In genomic region chr3:46195184-46195583, GRCm38 (mm10) we compare ENCODE assay signal across 20 mouse cellular contexts.
"Had no signal": no experiment of that assay in that cellular context is flagged by ENCODE, and none has a peak within 500 bp of the region (broad histone marks: within the 10 kb centered on the region; RNA-seq: fewer than 3 reads in every experiment).

No protein-coding gene starts in this region.

- H3K36me3 ChIP-seq: hindbrain, embryonic 15.5 days; limb, embryonic 12.5 days; liver, embryonic 13.5 days; midbrain, embryonic 10.5 days; midbrain, embryonic 13.5 days; neural tube, embryonic 13.5 days; stomach, embryonic 15.5 days had no signal

- H3K9me3 ChIP-seq: hindbrain, embryonic 15.5 days; limb, embryonic 12.5 days; liver, embryonic 13.5 days; midbrain, embryonic 10.5 days; midbrain, embryonic 13.5 days; neural tube, embryonic 13.5 days; stomach, embryonic 15.5 days had no signal

- H3K27ac ChIP-seq: hindbrain, embryonic 15.5 days; layer of hippocampus, adult 2 months; left cerebral cortex, adult 2 months; limb, embryonic 12.5 days; liver, embryonic 13.5 days; macrophage; midbrain, embryonic 10.5 days; midbrain, embryonic 13.5 days; neural tube, embryonic 13.5 days; stomach, embryonic 15.5 days had no signal

- H3K4me3 ChIP-seq: hindbrain, embryonic 15.5 days; layer of hippocampus, adult 2 months; left cerebral cortex, adult 2 months; limb, embryonic 12.5 days; liver, embryonic 13.5 days; midbrain, embryonic 10.5 days; midbrain, embryonic 13.5 days; myocyte; neural tube, embryonic 13.5 days; stomach, embryonic 15.5 days had no signal

- H3K4me2 ChIP-seq: hindbrain, embryonic 15.5 days; limb, embryonic 12.5 days; liver, embryonic 13.5 days; midbrain, embryonic 13.5 days; neural tube, embryonic 13.5 days; stomach, embryonic 15.5 days had no signal

- H3K4me1 ChIP-seq: hindbrain, embryonic 15.5 days; limb, embryonic 12.5 days; liver, embryonic 13.5 days; midbrain, embryonic 10.5 days; midbrain, embryonic 13.5 days; neural tube, embryonic 13.5 days; stomach, embryonic 15.5 days had no signal

- H3K27me3 ChIP-seq: hindbrain, embryonic 15.5 days; limb, embryonic 12.5 days; liver, embryonic 13.5 days; midbrain, embryonic 13.5 days; neural tube, embryonic 13.5 days; stomach, embryonic 15.5 days had no signal

- DNase-seq: layer of hippocampus, adult 9-11 months; liver, embryonic 13.5 days; lung, adult 2 months; lung, postnatal 14 days; retina, postnatal 1 day; right cerebral cortex, postnatal 25 days; spleen, adult 18-20 months; thymus, postnatal 25 days had no signal

- ATAC-seq: intestine, postnatal 0 days; midbrain, embryonic 13.5 days; midbrain, embryonic 16.5 days had no signal

- H3K9ac ChIP-seq: hindbrain, embryonic 15.5 days; limb, embryonic 12.5 days; liver, embryonic 13.5 days; midbrain, embryonic 13.5 days; neural tube, embryonic 13.5 days; stomach, embryonic 15.5 days had no signal
